Mouse (Mus musculus) testis, adult 2 months (tissue): ENCODE results near the gene Zfp182.

Experiments
- CTCF ChIP-seq: fragments of 200-500 bp; IDR thresholded peaks from 2 replicates; pipeline ENCODE4 v1.5.1; 2012; ENCODE audit warnings: low read depth, mild to moderate bottlenecking, inconsistent platforms, low read length, moderate library complexity; ENCODE audit not compliant: control insufficient read depth, insufficient read depth, insufficient replicate concordance
- POLR2A ChIP-seq: fragments of 200-500 bp; IDR thresholded peaks from 2 replicates; pipeline ENCODE4 v1.6.1; 2012; ENCODE audit warnings: low read depth, mild to moderate bottlenecking, inconsistent platforms, low read length, moderate library complexity; ENCODE audit not compliant: control insufficient read depth

DNA sequence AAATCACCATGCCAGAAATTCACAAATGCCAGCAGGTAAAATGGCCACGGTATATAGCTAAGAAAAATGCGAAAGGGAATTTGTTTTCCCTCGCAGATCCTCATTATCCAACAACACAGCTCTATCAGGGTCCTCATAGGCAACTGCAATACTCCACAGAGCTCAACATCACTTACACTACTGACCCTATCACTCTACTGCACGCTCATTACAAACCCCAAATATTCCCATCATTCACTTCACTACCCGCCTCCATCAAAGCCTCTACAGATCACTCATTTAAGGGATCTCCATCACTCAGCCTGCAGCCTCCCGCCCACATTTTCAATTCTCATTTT is 26.5 kb upstream of the Zfp182 start:
- TF ChIP-seq POLR2A (no peak), CTCF (no peak)
